Mouse (Mus musculus) G1E (cell line): ENCODE data around the gene B3gat3.

ENCODE experiments used
- CTCF ChIP-seq: IDR thresholded peaks from 2 replicates; pipeline ENCODE4 v1.5.1; 2012; ENCODE audit warnings: low read depth, low read length, inconsistent platforms, mixed read lengths
- GATA1 ChIP-seq: IDR thresholded peaks from 2 replicates; pipeline ENCODE4 v1.6.1; 2012; ENCODE audit warnings: borderline replicate concordance, low read length, inconsistent platforms, mixed read lengths
- GATA2 ChIP-seq: IDR thresholded peaks from 2 replicates; pipeline ENCODE4 v1.6.1; 2012; ENCODE audit warnings: low read depth, low read length, inconsistent platforms, borderline replicate concordance
- POLR2AphosphoS5 ChIP-seq: IDR thresholded peaks from 2 replicates; pipeline ENCODE4 v1.6.1; 2012; ENCODE audit warnings: low read depth, low read length, inconsistent platforms; ENCODE audit not compliant: insufficient replicate concordance

DNA sequence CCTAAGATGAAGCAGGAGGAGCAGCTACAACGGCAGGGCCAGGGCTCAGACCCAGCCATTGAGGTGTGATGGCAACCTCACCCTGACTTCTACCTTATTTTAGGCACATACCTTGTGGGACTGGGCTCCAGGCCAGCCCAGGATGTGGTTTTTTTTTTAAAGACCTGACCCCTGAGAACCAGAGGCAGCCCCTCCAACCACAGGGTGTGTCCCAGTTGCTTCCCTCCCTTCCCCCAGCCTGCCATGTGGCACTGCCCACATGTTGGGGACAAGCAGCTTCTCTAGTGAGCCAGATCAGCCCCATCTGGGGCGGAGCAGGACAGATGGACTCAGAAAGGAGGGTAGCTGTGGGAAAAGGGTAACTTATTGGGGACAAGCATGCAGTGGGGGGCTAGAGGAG lies 6.6 kb downstream of the B3gat3 start:
- TF ChIP-seq CTCF (no peak), GATA1 (no peak), POLR2AphosphoS5 (no peak), GATA2 (no peak)
